Mouse (Mus musculus) liver, adult 2 months (tissue): ENCODE data around the gene Adamts17.

Source experiments
- CTCF ChIP-seq: fragments of 200-500 bp; IDR thresholded peaks from 2 replicates; pipeline ENCODE4 v1.5.1; 2011; ENCODE audit warnings: low read depth, low read length, control low read depth
- POLR2A ChIP-seq: fragments of 200-500 bp; IDR thresholded peaks from 2 replicates; pipeline ENCODE4 v1.6.1; 2011; ENCODE audit warnings: low read length, control low read depth; ENCODE audit not compliant: insufficient read depth; ENCODE audit errors: extremely low read depth

- TF ChIP-seq CTCF (no peak), POLR2A (no peak)
Observed at GRCm38 (mm10) chr7:67082751-67083150, 243.2 kb downstream of the Adamts17 start.
